Mouse (Mus musculus) heart, embryonic 12.5 days (tissue): ENCODE results near the gene Gys1. TPM values are rescaled to one million over a fixed set of nuclear protein-coding genes. Genes with fewer than 3 reads are reported as not detected.
"Not testable (repeated sequence)": the region's sequence is repeated elsewhere in the genome, so short reads cannot be mapped to it uniquely, and the experiment has no call there.

Source experiments
- ATAC-seq: fragments of 200-750 bp; cut with Nextera tagmentation; 2 replicates; pipeline ENCODE4 v1.8.0; 2017; ENCODE audit warnings: moderate TSS enrichment, moderate library complexity; ENCODE audit not compliant: insufficient number of reproducible peaks, low FRiP score
- H3K27ac ChIP-seq: fragments of 300-500 bp; sonication (generic); 2 replicates; pipeline ENCODE4 v1.5.1; 2016; ENCODE audit warnings: mild to moderate bottlenecking, moderate library complexity; ENCODE audit not compliant: poor library complexity, severe bottlenecking
- H3K27me3 ChIP-seq: fragments of 300-500 bp; sonication (generic); replicated peaks from 2 replicates; pipeline ENCODE4 v1.6.1; 2016; ENCODE audit warnings: mild to moderate bottlenecking, moderate library complexity
- H3K36me3 ChIP-seq: fragments of 300-500 bp; sonication (generic); 2 replicates; pipeline ENCODE4 v1.6.1; 2016; ENCODE audit warnings: mild to moderate bottlenecking, moderate library complexity
- H3K4me1 ChIP-seq: fragments of 300-500 bp; sonication (generic); replicated peaks from 2 replicates; pipeline ENCODE4 v1.6.1; 2016; ENCODE audit warnings: mild to moderate bottlenecking
- H3K4me2 ChIP-seq: fragments of 300-500 bp; sonication (generic); 2 replicates; pipeline ENCODE4 v1.6.1; 2016; ENCODE audit warnings: mild to moderate bottlenecking, moderate library complexity
- H3K4me3 ChIP-seq: fragments of 300-500 bp; sonication (generic); 2 replicates; pipeline ENCODE4 v1.5.1; 2016; ENCODE audit warnings: mild to moderate bottlenecking
- H3K9ac ChIP-seq: fragments of 300-500 bp; sonication (generic); 2 replicates; pipeline ENCODE4 v1.6.1; 2016; ENCODE audit warnings: mild to moderate bottlenecking, moderate library complexity
- H3K9me3 ChIP-seq: fragments of 300-500 bp; sonication (generic); replicated peaks from 2 replicates; pipeline ENCODE4 v1.6.1; 2016; ENCODE audit warnings: mild to moderate bottlenecking, moderate library complexity
- WGBS: fragments of 180-500 bp; shearing (Covaris S2); methylation state at CpG from one replicate; pipeline ENCODE4 v1.1.7; 2016; 5-methylcytosine and 5-hydroxymethylcytosine counted together
- polyA plus RNA-seq: library from polyadenylated mRNA; unstranded; fragments of >200 nt; fragmentation: Nextera tagmentation; extraction: Ambion mirVana; gene quantifications from 2 replicates; pipeline ENCODE4 v1.2.1, GENCODE M21; 2016

Gys1 gene
- polyA plus RNA-seq, 1 experiment from 2014 or later = 115 TPM

DNA sequence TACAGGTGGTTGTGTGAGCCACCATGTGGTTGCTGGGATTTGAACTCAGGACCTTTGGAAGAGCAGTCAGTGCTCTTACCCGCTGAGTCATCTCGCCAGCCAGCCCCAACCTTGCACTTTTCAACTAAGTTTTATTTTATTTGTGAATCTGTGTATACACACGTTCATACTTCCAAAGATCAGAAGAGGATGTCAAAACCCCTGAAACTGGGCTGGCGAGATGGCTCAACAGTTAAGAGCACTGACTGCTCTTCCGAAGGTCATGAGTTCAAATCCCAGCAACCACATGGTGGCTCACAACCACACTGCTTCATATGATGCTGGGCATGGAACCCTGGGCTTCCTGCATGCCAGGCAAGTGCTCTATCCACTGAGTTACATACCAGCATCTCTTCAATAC lies 50.3 kb downstream of the Gys1 start:
- ATAC-seq, H3K4me2 ChIP-seq, H3K36me3 ChIP-seq, H3K9ac ChIP-seq, H3K9me3 ChIP-seq, H3K27me3 ChIP-seq, H3K4me3 ChIP-seq, H3K27ac ChIP-seq: not testable (repeated sequence)
- WGBS = 93% methylated on average over 5 of the region's 5 CpGs
- H3K4me1 ChIP-seq = peaks cover 17% of the 10 kb centered on the region

- H3K27me3 ChIP-seq = no peaks in the 10 kb centered on the region
- H3K27ac ChIP-seq = no peak overlapping the region
- ATAC-seq = no peak
- 45% methylated on average over 7 of the region's 7 CpGs for WGBS
- no peaks in the 10 kb centered on the region for H3K9me3 ChIP-seq
- H3K4me2 ChIP-seq = no peak overlapping the region
- peaks cover 24% of the 10 kb centered on the region for H3K4me1 ChIP-seq
- no peak overlapping the region for H3K9ac ChIP-seq
- H3K36me3 ChIP-seq = 0 out of 2 replicates have a peak, but pooled peaks cover 3% of the 10 kb centered on the region
- no peak overlapping the region for H3K4me3 ChIP-seq
These were observed 51.5 kb downstream of the Gys1 start for GRCm38 (mm10) chr7:45486158-45486557.

- ATAC-seq = no peak
- no peak within 1 kb of the TSS for H3K27ac ChIP-seq
These were observed 52.2 kb downstream of the Gys1 start, which contains the start of gene Gm45808 for GRCm38 (mm10) chr7:45486761-45487415. Gene Gm45808 (minus strand): TSS chr7:45486811.

DNA sequence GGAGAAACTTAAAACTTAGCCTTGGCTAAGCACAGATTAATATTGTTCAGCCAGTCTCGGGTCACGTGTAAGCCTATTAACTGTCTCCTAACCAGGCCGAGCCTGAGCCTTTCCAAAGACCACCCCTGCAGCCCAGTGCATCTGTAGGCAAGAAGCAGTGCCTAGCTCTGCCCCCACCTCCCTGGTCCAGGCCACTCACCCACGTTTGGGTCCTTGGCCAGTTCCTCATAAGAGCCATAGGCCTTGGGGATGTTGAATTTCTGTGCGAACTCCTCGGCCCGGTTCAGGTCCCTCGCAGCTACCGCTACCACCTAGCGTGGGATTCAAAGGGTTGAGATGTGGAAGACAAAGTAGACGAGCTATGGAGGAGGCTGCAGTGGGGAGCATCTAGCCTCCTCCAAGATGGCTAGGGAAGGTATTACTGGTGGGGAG lies 53.2 kb downstream of the Gys1 start:
- peak overlapping the region; percentile 81 for H3K4me2 ChIP-seq
- WGBS = 42% methylated on average over 11 of the region's 11 CpGs
- no peaks in the 10 kb centered on the region for H3K27me3 ChIP-seq
- no peak overlapping the region for H3K27ac ChIP-seq
- no peaks in the 10 kb centered on the region for H3K9me3 ChIP-seq
- ATAC-seq = no peak
- H3K4me1 ChIP-seq = peaks cover 26% of the 10 kb centered on the region
- H3K36me3 ChIP-seq = peaks cover 12% of the 10 kb centered on the region
- peak overlapping the region; percentile 61 for H3K4me3 ChIP-seq
- H3K9ac ChIP-seq = peak overlapping the region; percentile 78; the same call in 1 of the 2 replicates

More at GRCm38 (mm10) chr7:45486761-45487415, 52.2 kb downstream of the Gys1 start, which contains the start of gene Gm45808:
- WGBS = 84% methylated on average over 12 of the region's 12 CpGs
- H3K36me3 ChIP-seq = 0 out of 2 replicates have a peak, but pooled peaks cover 3% of the 10 kb centered on the region
- peaks cover 26% of the 10 kb centered on the region for H3K4me1 ChIP-seq
- no peaks in the 10 kb centered on the region for H3K9me3 ChIP-seq
- H3K27me3 ChIP-seq = no peaks in the 10 kb centered on the region
- H3K4me2 ChIP-seq = no peak within 1 kb of the TSS
- H3K4me3 ChIP-seq = no peak within 1 kb of the TSS
- no peak within 1 kb of the TSS for H3K9ac ChIP-seq

GRCm38 (mm10) chr7:45488293-45489204 lies 53.9 kb downstream of the Gys1 start, which contains the start of gene Dhdh:
Gene Dhdh (minus strand): TSS chr7:45488805.
- no peaks in the 10 kb centered on the region for H3K9me3 ChIP-seq
- H3K36me3 ChIP-seq = peaks cover 19% of the 10 kb centered on the region
- H3K4me2 ChIP-seq = peak within 1 kb of the TSS; percentile 81
- no peak within 1 kb of the TSS for H3K27ac ChIP-seq
- no peaks in the 10 kb centered on the region for H3K27me3 ChIP-seq
- ATAC-seq = peak; percentile 77
- H3K9ac ChIP-seq = peak within 1 kb of the TSS; percentile 78
- peak within 1 kb of the TSS; percentile 61 for H3K4me3 ChIP-seq
- 7% methylated on average over 37 of the region's 38 CpGs for WGBS
- H3K4me1 ChIP-seq = peaks cover 26% of the 10 kb centered on the region

- Histone ChIP-seq H3K27me3 (no peaks in the 10 kb centered on the region), H3K27ac (no peak overlapping the region), H3K9ac (no peak overlapping the region), H3K9me3 (no peaks in the 10 kb centered on the region), H3K36me3 (peaks cover 29% of the 10 kb centered on the region), H3K4me1 (peaks cover 26% of the 10 kb centered on the region), H3K4me2 (no peak overlapping the region), H3K4me3 (no peak overlapping the region)
- WGBS = 53% methylated on average over 7 of the region's 7 CpGs
- ATAC-seq = no peak
These were observed 54.9 kb downstream of the Gys1 start for GRCm38 (mm10) chr7:45489578-45489977.

DNA sequence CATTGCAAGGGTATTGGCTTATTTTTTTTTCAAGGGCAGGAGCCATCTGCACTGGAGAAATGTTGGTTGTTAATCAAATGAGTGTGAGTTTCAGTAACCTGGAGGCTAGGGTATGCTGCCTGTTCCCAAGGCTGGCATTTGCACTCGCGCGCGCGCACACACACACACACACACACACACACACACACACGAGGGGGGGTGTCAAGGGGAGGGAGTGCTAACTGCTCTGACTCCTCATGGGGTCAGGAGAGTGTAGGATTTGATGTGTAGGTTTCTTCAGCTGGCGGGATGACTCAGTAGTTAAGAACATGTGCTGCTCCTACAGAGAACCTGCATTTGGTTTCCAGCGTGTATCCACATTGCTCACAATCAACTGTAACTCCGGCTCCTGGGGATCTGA lies 56.2 kb downstream of the Gys1 start:
- Histone ChIP-seq H3K27ac (no peak overlapping the region), H3K4me1 (peaks cover 26% of the 10 kb centered on the region), H3K36me3 (peaks cover 38% of the 10 kb centered on the region), H3K4me2 (no peak overlapping the region), H3K27me3 (no peaks in the 10 kb centered on the region), H3K9ac (no peak overlapping the region), H3K9me3 (no peaks in the 10 kb centered on the region), H3K4me3 (no peak overlapping the region)
- ATAC-seq = peak; percentile 63
- 55% methylated on average over 8 of the region's 9 CpGs for WGBS

- peaks cover 26% of the 10 kb centered on the region for H3K4me1 ChIP-seq
- no peak overlapping the region for H3K4me2 ChIP-seq
- ATAC-seq = peak; percentile 65; the same call in 1 of the 2 replicates
- no peaks in the 10 kb centered on the region for H3K9me3 ChIP-seq
- no peak overlapping the region for H3K27ac ChIP-seq
- 20% methylated on average over 3 of the region's 3 CpGs for WGBS
- H3K9ac ChIP-seq = no peak overlapping the region
- no peak overlapping the region for H3K4me3 ChIP-seq
- H3K27me3 ChIP-seq = no peaks in the 10 kb centered on the region
- H3K36me3 ChIP-seq = peaks cover 43% of the 10 kb centered on the region
These were observed 56.6 kb downstream of the Gys1 start for GRCm38 (mm10) chr7:45491264-45491663.

DNA sequence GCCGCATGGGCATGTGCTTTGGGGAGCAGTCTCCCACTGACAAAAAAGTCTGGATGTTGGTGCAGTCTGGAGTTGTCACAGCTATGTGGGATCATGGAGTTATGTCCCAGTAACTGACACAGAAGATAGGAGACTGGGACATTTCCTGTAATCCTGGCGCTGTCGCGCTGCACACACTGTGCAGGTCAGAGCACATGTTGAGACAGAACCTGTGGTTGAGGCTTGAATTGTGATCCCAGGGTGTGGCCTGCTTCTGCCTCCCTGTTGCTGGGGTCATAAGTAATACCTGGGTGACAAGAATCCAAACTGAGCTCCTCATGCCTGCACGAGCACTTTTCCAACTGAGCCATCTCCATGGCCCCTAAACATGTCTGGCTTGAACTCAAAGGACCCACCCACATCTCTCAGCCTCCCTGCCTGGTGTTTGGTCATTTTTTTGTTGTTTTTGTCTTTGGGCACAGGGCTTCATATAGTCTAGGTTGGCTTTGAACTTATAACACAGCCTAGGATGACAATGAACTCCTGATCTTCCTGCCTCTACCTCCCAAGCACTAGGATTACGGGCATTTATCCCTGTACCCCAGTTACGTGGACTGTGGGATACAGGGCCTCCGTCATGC lies 57.7 kb downstream of the Gys1 start:
- no peak for ATAC-seq
- H3K4me1 ChIP-seq = peaks cover 26% of the 10 kb centered on the region
- H3K9me3 ChIP-seq = no peaks in the 10 kb centered on the region
- H3K9ac ChIP-seq = no peak overlapping the region
- H3K4me3 ChIP-seq = no peak overlapping the region
- H3K36me3 ChIP-seq = peaks cover 54% of the 10 kb centered on the region
- WGBS = 92% methylated on average over 8 of the region's 8 CpGs
- H3K27me3 ChIP-seq = no peaks in the 10 kb centered on the region
- H3K4me2 ChIP-seq = no peak overlapping the region
- H3K27ac ChIP-seq = no peak overlapping the region

- 91% methylated on average over 5 of the region's 5 CpGs for WGBS
- Histone ChIP-seq H3K4me3 (no peak overlapping the region), H3K4me1 (peaks cover 25% of the 10 kb centered on the region), H3K27ac (no peak overlapping the region), H3K9ac (no peak overlapping the region), H3K36me3 (peaks cover 60% of the 10 kb centered on the region), H3K4me2 (no peak overlapping the region), H3K9me3 (no peaks in the 10 kb centered on the region), H3K27me3 (no peaks in the 10 kb centered on the region)
- no peak for ATAC-seq
These were observed 58.3 kb downstream of the Gys1 start for GRCm38 (mm10) chr7:45492951-45493350.

GRCm38 (mm10) chr7:45494548-45494947 lies 59.9 kb downstream of the Gys1 start:
- WGBS = 86% methylated on average over 9 of the region's 9 CpGs
- Histone ChIP-seq H3K4me3 (no peak overlapping the region), H3K36me3 (peaks cover 74% of the 10 kb centered on the region), H3K27me3 (no peaks in the 10 kb centered on the region), H3K4me1 (peaks cover 13% of the 10 kb centered on the region), H3K9me3 (no peaks in the 10 kb centered on the region), H3K9ac (0 out of 2 replicates have a peak overlapping the region, but pooled peaks have one; percentile 4), H3K27ac (no peak overlapping the region), H3K4me2 (no peak overlapping the region)
- no peak for ATAC-seq
